Mouse (Mus musculus) MN1 (cell line): Measurements from ENCODE around the gene Ptprg.

Source experiments
- DNase-seq: peaks from one replicate; pipeline ENCODE4 v3.0.0-alpha.2; 2016; ENCODE audit warnings: low spot score

Gene Ptprg

GRCm38 (mm10) chr14:11618140-11618705, 64.9 kb downstream of the Ptprg start:
- DNase-seq = peak; percentile 19

DNA sequence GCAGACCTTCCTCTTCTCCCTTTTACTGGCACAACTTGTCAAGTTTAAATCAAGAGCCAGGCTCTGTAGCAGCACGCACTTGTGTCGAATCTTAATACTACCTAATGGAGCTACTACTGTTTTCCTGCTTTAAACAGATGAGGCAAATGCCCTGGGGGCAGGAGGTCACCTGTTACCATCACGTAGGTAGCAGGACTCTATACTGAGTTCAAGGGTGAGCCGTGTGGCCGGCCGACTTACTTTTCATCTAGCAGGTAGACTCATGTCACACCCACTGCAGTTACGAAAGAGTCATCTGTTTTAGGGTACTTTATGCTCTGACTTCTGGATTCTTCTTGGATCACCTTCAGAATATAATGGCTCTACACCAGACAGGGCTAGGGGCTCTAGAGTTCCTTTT, 66.3 kb downstream of the Ptprg start:
- DNase-seq = no peak

GRCm38 (mm10) chr14:11620314-11620713, 67.0 kb downstream of the Ptprg start:
- no peak for DNase-seq

- DNase-seq = no peak
These were observed 67.7 kb downstream of the Ptprg start for GRCm38 (mm10) chr14:11620962-11621568.

DNA sequence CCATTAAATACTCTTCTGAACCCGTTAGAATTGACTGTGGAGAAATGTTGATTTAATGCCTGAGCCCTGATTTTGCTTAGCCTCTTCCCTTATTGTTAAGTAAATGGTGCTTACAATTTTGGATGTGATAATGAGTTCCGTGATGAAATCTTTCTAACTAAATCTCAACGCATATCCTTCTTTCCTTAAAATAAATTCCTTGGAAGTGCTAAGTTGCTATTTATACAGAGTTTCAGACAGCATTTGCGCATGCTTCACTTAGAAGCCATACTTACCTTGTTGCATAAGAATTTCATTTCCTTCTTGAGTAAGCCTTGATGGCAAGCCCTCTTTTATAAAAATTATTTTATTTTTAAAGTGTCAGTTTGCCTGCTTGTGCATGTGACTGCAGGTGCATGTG, 70.2 kb downstream of the Ptprg start:
- DNase-seq = no peak

DNA sequence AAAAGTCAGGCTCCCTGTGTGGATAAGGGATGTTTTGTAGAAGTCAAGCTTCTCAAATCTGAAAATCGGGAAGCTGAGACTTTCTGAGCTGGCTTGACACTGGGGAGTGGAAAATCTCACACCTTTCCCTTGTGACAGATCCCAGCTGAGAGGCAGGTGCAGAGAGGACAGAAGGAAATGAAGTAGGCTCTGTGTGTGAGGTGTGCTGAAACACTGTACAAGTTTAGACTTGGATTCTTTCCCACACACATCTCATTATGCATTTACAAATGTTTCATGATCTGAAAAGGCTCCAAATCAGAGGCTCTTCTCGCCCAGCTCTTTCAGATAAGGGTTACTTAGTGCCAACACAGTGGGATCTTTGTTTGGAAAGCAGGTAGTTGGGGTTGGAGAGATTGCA, 77.4 kb downstream of the Ptprg start:
- DNase-seq = no peak

DNA sequence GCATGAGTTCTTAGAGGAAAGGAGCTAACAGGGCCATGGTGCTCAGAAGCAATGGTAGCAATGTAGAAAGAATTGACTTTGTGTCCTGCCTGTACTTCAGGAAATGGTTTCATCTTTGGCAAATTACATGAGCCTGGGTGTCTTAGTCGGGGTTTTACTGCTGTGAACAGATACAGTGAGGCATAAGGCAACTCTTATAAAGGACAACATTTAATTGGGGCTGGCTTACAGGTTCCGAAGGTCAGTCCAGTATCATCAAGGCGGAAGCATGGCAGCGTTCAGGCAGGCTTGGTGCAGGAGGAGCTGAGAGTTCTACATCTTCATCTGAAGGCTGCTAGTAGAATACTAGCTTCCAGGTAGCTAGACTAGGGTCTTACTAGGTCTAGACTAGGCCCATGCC, 78.2 kb downstream of the Ptprg start:
- no peak for DNase-seq

GRCm38 (mm10) chr14:11637673-11638072, 84.3 kb downstream of the Ptprg start:
- no peak for DNase-seq

DNA sequence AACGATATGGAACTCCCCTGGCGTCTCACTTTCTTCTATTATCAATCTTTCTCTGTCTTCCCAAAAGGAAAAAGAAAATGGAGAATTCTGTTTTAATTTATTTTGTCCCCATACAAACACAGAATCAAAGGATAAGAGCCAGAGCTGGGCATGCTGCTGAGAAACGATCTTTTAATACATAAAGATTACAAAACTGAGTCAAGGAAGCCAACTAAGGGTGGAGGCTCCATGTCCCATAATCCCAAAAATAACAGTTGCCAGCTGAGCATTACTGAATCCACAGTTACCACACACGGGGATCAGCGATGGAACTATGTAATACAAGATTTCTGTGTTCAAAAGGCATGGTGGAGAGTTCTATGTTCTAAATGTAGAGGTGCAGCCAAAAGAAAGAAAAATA, 86.0 kb downstream of the Ptprg start:
- DNase-seq = no peak

DNA sequence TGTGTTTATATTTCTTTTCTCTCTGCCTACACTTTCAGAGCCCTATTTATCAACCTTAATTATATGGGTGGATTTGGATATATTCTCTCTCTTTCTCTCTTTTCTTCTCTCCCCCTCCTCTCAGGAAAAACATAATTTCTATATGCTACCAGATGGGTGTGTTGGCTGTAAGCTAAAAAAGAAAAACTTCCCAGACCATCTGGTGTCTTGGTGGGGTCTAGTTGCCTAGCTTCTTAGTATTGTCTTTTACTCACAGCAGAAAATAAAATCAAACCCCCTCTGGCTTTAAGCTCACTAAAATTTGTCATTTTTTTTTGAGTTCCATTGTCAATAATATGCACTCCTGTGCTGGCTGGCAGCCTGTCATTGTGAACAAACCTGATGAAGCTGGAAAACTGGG, 87.0 kb downstream of the Ptprg start:
- DNase-seq = no peak

DNA sequence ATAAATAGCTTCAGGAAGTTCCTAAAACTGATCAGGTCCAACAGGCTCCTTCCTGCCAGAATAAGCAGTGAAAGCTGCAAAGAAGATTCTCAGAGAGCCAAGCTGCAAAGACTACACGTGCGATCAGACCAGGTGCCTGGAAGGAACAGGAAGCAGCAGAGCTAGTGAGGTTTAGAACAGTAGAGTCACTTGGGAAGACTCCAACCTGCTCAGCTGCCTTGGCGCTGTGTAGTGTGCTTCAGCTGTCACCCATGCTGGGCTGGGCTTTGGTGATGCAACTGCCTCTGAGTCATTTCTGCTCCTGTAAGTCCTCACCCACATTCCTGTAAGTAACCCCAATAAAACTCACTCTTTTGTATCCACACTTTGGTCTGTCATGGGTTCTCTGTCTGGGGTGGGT, 87.7 kb downstream of the Ptprg start:
- DNase-seq = no peak

DNA sequence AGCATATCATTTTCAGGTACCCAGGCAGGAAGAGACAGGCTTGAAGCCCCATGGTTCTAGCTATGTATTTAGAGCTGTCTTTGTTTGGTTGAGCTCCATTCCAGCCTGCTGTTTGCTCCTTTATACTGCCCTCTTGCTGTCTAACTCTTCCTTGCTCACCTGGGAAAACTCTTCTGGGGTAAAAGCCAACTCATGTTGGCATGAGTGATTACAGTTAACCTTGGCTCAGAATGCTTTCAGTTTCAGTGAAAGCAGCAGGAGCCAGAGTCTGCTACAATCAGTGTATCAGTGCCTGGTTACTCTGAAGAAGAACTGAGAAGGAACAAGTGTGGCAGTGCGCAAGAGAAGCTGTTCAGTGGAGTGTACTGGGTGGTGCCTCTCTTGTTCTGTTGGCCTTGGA, 89.6 kb downstream of the Ptprg start:
- DNase-seq = no peak

GRCm38 (mm10) chr14:11657374-11657773, 104.0 kb downstream of the Ptprg start:
- DNase-seq = peak; percentile 22

DNA sequence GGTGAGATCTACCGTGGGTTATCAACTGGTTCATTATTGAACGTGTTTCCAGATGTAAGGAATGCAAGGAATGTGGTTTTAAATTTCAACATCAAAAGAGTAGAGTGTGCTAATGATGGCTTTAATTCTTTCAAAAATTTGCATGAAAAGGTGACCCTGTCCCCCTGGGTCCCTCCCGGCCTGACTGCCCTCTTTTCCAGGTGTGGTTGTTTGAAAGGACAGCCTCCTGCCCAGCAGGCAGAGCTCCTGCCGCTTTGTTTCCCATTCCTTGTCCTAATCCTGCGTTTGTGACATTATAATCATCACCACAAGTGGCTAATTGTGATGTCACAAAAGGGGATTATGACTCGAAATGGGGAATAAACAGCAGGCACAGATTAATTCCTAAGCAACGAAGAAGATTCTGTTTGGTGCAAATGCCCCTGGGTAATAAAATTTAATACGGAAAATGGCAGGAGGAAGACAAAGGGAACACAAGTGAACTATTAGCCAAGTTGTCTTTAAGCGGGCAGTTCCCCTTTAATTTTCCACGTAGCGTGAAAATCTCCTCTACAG, 110.4 kb downstream of the Ptprg start:
- DNase-seq = no peak

GRCm38 (mm10) chr14:11664302-11664701, 111.0 kb downstream of the Ptprg start:
- DNase-seq = no peak

DNA sequence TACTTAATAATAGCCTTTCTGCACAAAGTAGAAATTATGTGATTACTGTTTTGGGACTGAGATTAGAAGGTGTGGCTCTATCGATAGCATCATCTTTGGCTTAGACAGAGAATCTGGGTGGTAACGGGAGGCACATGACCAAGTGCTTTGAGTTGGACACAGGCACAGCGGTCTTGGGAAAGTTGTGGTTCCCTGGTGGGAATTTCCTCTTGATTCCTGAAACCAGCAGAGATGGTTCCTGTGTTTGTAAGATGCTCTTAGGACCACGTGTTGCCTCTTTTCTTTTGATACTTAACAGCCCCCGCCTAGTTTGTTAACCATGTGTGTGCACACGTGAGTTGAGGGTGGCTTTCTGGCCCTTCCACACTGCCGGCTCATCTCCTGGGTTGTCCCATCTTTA, 111.7 kb downstream of the Ptprg start:
- no peak for DNase-seq

DNA sequence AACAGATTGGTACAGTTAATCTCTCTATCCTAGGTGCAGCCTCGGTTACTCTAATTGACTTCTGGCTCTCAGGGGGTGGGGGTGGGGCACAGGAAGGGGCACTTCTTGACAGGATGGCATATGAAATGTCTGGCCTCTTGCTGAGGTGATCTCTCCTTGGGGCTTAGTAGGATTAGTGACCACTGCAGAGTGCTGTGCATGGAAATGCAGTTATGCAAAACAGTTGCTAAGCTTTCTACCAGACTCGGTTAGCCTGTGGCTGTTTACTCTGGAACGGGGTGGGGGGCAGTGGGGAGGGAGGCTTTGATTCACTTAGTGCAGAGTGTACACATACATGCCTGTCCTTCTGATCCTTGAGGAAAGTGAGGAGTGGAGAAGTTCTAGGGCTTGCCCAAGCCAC, 114.4 kb downstream of the Ptprg start:
- no peak for DNase-seq

GRCm38 (mm10) chr14:11670847-11671246, 117.5 kb downstream of the Ptprg start:
- DNase-seq = no peak

GRCm38 (mm10) chr14:11672981-11673547, 119.7 kb downstream of the Ptprg start:
- DNase-seq = no peak

- DNase-seq = no peak
These were observed 124.9 kb downstream of the Ptprg start for GRCm38 (mm10) chr14:11678201-11678600.

DNA sequence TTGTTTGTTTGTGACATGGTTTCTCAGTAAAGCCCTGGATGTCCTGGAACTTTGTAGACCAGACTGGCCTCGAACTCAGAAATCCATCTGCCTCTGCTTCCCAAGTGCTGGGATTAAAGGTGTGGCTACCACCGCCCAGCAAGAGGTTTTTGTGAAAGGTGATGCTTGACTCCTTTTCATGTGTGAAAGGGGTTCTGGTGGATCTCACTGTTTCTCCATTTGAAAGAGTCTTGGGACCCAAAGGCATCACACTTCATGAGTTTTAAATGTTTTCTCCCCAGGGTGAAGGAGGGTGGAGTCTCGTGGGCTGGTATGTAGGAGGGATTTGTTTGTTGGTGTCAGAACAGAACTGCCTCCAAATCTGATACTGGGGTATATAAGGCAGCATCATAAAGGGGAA, 126.4 kb downstream of the Ptprg start:
- no peak for DNase-seq

GRCm38 (mm10) chr14:11680621-11681020, 127.3 kb downstream of the Ptprg start:
- DNase-seq = no peak

DNA sequence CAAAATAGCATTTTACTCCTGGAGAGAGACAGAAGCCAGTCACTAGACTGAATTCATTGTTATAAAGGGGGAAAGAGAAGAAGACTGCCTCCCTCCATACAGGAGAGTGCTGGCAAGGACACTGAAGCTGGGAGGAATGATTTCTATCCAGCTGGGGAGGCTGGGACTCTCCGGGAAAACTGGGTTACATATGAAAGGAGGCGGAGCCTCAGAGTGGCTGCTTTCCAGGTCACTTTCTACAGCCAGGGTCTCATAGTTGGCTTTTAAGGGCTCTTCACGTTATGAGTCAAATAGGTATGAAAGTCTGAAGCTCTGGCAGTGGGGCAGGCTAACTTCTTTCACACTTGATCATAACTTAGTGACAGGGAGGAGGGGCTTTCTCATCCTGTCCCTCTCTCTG, 129.1 kb downstream of the Ptprg start:
- no peak for DNase-seq
